Mouse (Mus musculus): ENCODE measurements at regions not wholly inside any gene's neighbourhood (a gene's known extent, or its start where the extent isn't known, plus 50 kb on each side); places are given as distances from the start of the nearest gene placed in this dataset.

GRCm38 (mm10) chr16:77684521-77684920 is 82.6 kb upstream of the Gm11146 start:
- no peak for ATAC-seq (ENCODE audit: low FRiP score)
- 81% methylated on average over 2 of the region's 2 CpGs for WGBS
- Histone ChIP-seq H3K4me3 (ENCODE audit: low read depth, low read length) (no peak overlapping the region), H3K27ac (ENCODE audit: low read depth, low read length) (no peak overlapping the region), H3K4me2 (no peak overlapping the region), H3K27me3 (ENCODE audit: control insufficient read depth, insufficient read depth, low read length) (no peaks in the 10 kb centered on the region), H3K4me1 (ENCODE audit: control insufficient read depth, insufficient read depth, low read length) (no peaks in the 10 kb centered on the region), H3K9ac (ENCODE audit: low read length) (no peak overlapping the region), H3K9me3 (ENCODE audit: control insufficient read depth, low read length) (no peaks in the 10 kb centered on the region), H3K36me3 (ENCODE audit: control insufficient read depth, insufficient read depth, low read length) (no peaks in the 10 kb centered on the region)
- no peak for DNase-seq (ENCODE audit: low spot score, missing footprints)

- DNase-seq (ENCODE audit: low spot score, missing footprints) (no peak), ATAC-seq (ENCODE audit: low FRiP score) (no peak)
- H3K4me2 ChIP-seq = no peak overlapping the region
- H3K27ac ChIP-seq (ENCODE audit: low read depth, low read length) = no peak overlapping the region
- no peaks in the 10 kb centered on the region for H3K36me3 ChIP-seq (ENCODE audit: control insufficient read depth, insufficient read depth, low read length)
- 81% methylated on average over 2 of the region's 2 CpGs for WGBS
- no peaks in the 10 kb centered on the region for H3K9me3 ChIP-seq (ENCODE audit: control insufficient read depth, low read length)
- no peak overlapping the region for H3K4me3 ChIP-seq (ENCODE audit: low read depth, low read length)
- H3K27me3 ChIP-seq (ENCODE audit: control insufficient read depth, insufficient read depth, low read length) = no peaks in the 10 kb centered on the region
- no peaks in the 10 kb centered on the region; the same call in 1 of the 2 replicates for H3K4me1 ChIP-seq (ENCODE audit: control insufficient read depth, insufficient read depth, low read length)
- H3K9ac ChIP-seq (ENCODE audit: low read length) = no peak overlapping the region
These were observed 77.3 kb upstream of the Gm11146 start for GRCm38 (mm10) chr16:77679234-77679633.

DNA sequence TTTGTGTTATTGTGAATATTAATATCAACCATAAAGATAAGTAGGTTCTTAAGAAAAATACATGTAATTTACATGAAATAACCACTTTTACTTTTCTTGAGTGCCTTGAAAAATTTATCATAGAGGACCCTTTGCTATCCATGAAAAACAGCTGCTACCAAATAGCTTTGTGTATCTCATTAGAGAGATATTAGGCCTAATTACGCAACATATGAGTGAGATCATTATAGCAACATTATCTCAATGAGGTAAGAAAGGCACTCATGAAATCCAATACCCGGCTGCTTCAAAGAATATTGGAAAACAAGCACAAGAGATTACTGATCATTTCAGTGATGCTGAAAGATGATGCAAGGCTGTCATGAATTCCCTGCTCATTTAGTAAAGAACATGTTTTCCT is 74.9 kb upstream of the Gm11146 start:
- Histone ChIP-seq H3K27me3 (ENCODE audit: control insufficient read depth, insufficient read depth, low read length) (no peaks in the 10 kb centered on the region), H3K4me3 (ENCODE audit: low read depth, low read length) (no peak overlapping the region), H3K27ac (ENCODE audit: low read depth, low read length) (no peak overlapping the region), H3K9me3 (ENCODE audit: control insufficient read depth, low read length) (no peaks in the 10 kb centered on the region), H3K36me3 (ENCODE audit: control insufficient read depth, insufficient read depth, low read length) (no peaks in the 10 kb centered on the region), H3K9ac (ENCODE audit: low read length) (no peak overlapping the region), H3K4me1 (ENCODE audit: control insufficient read depth, insufficient read depth, low read length) (no peaks in the 10 kb centered on the region; the same call in 1 of the 2 replicates), H3K4me2 (no peak overlapping the region)
- no peak for ATAC-seq (ENCODE audit: low FRiP score)
- 84% methylated on average over 2 of the region's 2 CpGs for WGBS
- DNase-seq (ENCODE audit: low spot score, missing footprints) = no peak

- WGBS = 69% methylated on average over 6 of the region's 6 CpGs
- H3K36me3 ChIP-seq (ENCODE audit: control insufficient read depth, insufficient read depth, low read length) = no peaks in the 10 kb centered on the region
- H3K4me1 ChIP-seq (ENCODE audit: control insufficient read depth, insufficient read depth, low read length) = no peaks in the 10 kb centered on the region; the same call in 1 of the 2 replicates
- H3K4me2 ChIP-seq = no peak overlapping the region
- no peak overlapping the region for H3K4me3 ChIP-seq (ENCODE audit: low read depth, low read length)
- ATAC-seq (ENCODE audit: low FRiP score) (0 out of 2 replicates have a peak, but pooled peaks have one; percentile 16), DNase-seq (ENCODE audit: low spot score, missing footprints) (no peak)
- peak overlapping the region; percentile 44; the same call in 1 of the 2 replicates for H3K27ac ChIP-seq (ENCODE audit: low read depth, low read length)
- H3K27me3 ChIP-seq (ENCODE audit: control insufficient read depth, insufficient read depth, low read length) = no peaks in the 10 kb centered on the region
- H3K9ac ChIP-seq (ENCODE audit: low read length) = no peak overlapping the region
- H3K9me3 ChIP-seq (ENCODE audit: control insufficient read depth, low read length) = no peaks in the 10 kb centered on the region
These were observed 74.1 kb upstream of the Gm11146 start for GRCm38 (mm10) chr16:77675885-77676597.

- no peak for ATAC-seq (ENCODE audit: low FRiP score)
- 90% methylated on average over 2 of the region's 2 CpGs for WGBS
These were observed 69.4 kb upstream of the Gm11146 start for GRCm38 (mm10) chr16:77671253-77671652.

DNA sequence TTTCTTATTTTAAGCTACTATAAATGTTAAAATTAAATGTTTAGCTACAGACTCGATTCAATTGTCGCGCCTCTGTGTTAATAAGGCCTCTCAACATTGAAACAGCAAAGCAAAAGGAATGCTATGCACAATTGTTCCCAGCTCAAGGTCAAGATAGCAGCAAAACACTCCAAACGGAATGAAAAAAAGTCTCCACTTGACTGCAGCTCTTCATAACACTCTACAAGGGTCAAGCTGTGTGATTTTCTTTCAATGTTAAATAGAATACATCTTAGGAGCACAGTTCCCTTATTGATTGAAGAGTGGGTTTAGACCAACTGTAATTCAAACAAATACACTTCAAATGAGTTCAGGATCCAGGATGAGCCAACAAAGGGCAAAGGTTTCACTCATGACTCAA is 63.9 kb upstream of the Gm11146 start:
- ATAC-seq (ENCODE audit: low FRiP score) = no peak
- H3K4me2 ChIP-seq = no peak overlapping the region
- DNase-seq (ENCODE audit: low spot score, missing footprints) = no peak
- peaks cover 10% of the 10 kb centered on the region for H3K4me1 ChIP-seq (ENCODE audit: control insufficient read depth, insufficient read depth, low read length)
- no peak overlapping the region for H3K4me3 ChIP-seq (ENCODE audit: low read depth, low read length)
- WGBS = 90% methylated on average over 4 of the region's 4 CpGs
- no peaks in the 10 kb centered on the region for H3K36me3 ChIP-seq (ENCODE audit: control insufficient read depth, insufficient read depth, low read length)
- H3K27ac ChIP-seq (ENCODE audit: low read depth, low read length) = no peak overlapping the region
- H3K9me3 ChIP-seq (ENCODE audit: control insufficient read depth, low read length) = no peaks in the 10 kb centered on the region
- no peaks in the 10 kb centered on the region for H3K27me3 ChIP-seq (ENCODE audit: control insufficient read depth, insufficient read depth, low read length)
- no peak overlapping the region for H3K9ac ChIP-seq (ENCODE audit: low read length)

More at GRCm38 (mm10) chr16:77671253-77671652, 69.4 kb upstream of the Gm11146 start:
- Histone ChIP-seq H3K27ac (ENCODE audit: low read depth, low read length) (no peak overlapping the region), H3K36me3 (ENCODE audit: control insufficient read depth, insufficient read depth, low read length) (no peaks in the 10 kb centered on the region), H3K4me3 (ENCODE audit: low read depth, low read length) (no peak overlapping the region), H3K9ac (ENCODE audit: low read length) (no peak overlapping the region), H3K27me3 (ENCODE audit: control insufficient read depth, insufficient read depth, low read length) (no peaks in the 10 kb centered on the region), H3K9me3 (ENCODE audit: control insufficient read depth, low read length) (no peaks in the 10 kb centered on the region), H3K4me1 (ENCODE audit: control insufficient read depth, insufficient read depth, low read length) (no peaks in the 10 kb centered on the region; the same call in 1 of the 2 replicates), H3K4me2 (no peak overlapping the region)
- no peak for DNase-seq (ENCODE audit: low spot score, missing footprints)

DNA sequence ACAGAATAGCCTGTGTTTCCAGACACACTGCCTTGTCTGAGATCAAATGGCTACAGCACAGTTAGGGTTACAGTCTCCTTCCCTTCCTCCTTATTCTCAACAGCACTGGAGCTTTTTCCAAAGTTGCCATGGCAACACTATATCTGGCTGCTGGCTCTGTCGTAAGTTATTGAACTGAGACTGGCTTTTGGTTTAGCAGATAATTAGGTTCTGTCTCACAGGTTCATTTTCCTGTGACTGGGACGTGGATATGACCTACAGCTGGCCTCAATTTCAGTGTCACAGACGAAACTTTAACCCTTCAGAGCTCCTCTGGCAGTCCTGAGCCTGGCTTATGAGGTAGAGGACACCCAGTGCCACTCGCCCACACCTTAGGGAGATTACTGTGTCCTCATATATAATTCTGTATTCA is 60.2 kb upstream of the Gm11146 start:
- Histone ChIP-seq H3K9ac (ENCODE audit: low read length) (no peak overlapping the region), H3K36me3 (ENCODE audit: control insufficient read depth, insufficient read depth, low read length) (no peaks in the 10 kb centered on the region), H3K4me1 (ENCODE audit: control insufficient read depth, insufficient read depth, low read length) (peaks cover 10% of the 10 kb centered on the region), H3K9me3 (ENCODE audit: control insufficient read depth, low read length) (no peaks in the 10 kb centered on the region), H3K4me3 (ENCODE audit: low read depth, low read length) (no peak overlapping the region), H3K4me2 (no peak overlapping the region), H3K27me3 (ENCODE audit: control insufficient read depth, insufficient read depth, low read length) (no peaks in the 10 kb centered on the region), H3K27ac (ENCODE audit: low read depth, low read length) (peak overlapping the region; percentile 36; the same call in 1 of the 2 replicates)
- DNase-seq (ENCODE audit: low spot score, missing footprints) = peak; percentile 87
- peak; percentile 91 for ATAC-seq (ENCODE audit: low FRiP score)
- 19% methylated on average over 4 of the region's 4 CpGs for WGBS

- Histone ChIP-seq H3K27me3 (ENCODE audit: control insufficient read depth, insufficient read depth, low read length) (no peaks in the 10 kb centered on the region), H3K9ac (ENCODE audit: low read length) (no peak overlapping the region), H3K9me3 (ENCODE audit: control insufficient read depth, low read length) (no peaks in the 10 kb centered on the region), H3K4me2 (no peak overlapping the region), H3K4me1 (ENCODE audit: control insufficient read depth, insufficient read depth, low read length) (peaks cover 3% of the 10 kb centered on the region; the same call in 1 of the 2 replicates), H3K36me3 (ENCODE audit: control insufficient read depth, insufficient read depth, low read length) (no peaks in the 10 kb centered on the region), H3K27ac (ENCODE audit: low read depth, low read length) (no peak overlapping the region), H3K4me3 (ENCODE audit: low read depth, low read length) (no peak overlapping the region)
- DNase-seq (ENCODE audit: low spot score, missing footprints) (no peak), ATAC-seq (ENCODE audit: low FRiP score) (0 out of 2 replicates have a peak, but pooled peaks have one; percentile 51)
- WGBS = 84% methylated on average over 3 of the region's 3 CpGs
These were observed 51.4 kb upstream of the Gm11146 start for GRCm38 (mm10) chr16:77653306-77653705.

Measured in midbrain, embryonic 11.5 days (tissue).